Mouse (Mus musculus) forebrain, embryonic 13.5 days (tissue): ENCODE results near the gene Mrps10. TPM values are rescaled to one million over a fixed set of nuclear protein-coding genes. Genes with fewer than 3 reads are reported as not detected.
A peak's percentile ranks its signal among the peaks of the same experiment; 100 is the strongest.
"Not testable (repeated sequence)": the region's sequence is repeated elsewhere in the genome, so short reads cannot be mapped to it uniquely, and the experiment has no call there.

Source experiments
- ATAC-seq: fragments of 200-750 bp; cut with Nextera tagmentation; 2 replicates; pipeline ENCODE4 v1.8.0; 2017
- H3K27ac ChIP-seq: fragments of 300-500 bp; sonication (generic); 2 replicates; pipeline ENCODE4 v1.5.1; 2015; ENCODE audit warnings: inconsistent platforms, mild to moderate bottlenecking, moderate library complexity
- H3K27me3 ChIP-seq: fragments of 300-500 bp; sonication (generic); 2 replicates; pipeline ENCODE4 v1.6.1; 2015; ENCODE audit warnings: mild to moderate bottlenecking, inconsistent platforms
- H3K36me3 ChIP-seq: fragments of 300-500 bp; sonication (generic); 2 replicates; pipeline ENCODE4 v1.6.1; 2015; ENCODE audit warnings: mild to moderate bottlenecking, inconsistent platforms; ENCODE audit not compliant: poor library complexity, severe bottlenecking
- H3K4me1 ChIP-seq: fragments of 300-500 bp; sonication (generic); 2 replicates; pipeline ENCODE4 v1.6.1; 2015; ENCODE audit warnings: inconsistent platforms
- H3K4me2 ChIP-seq: fragments of 300-500 bp; sonication (generic); 2 replicates; pipeline ENCODE4 v1.6.1; 2015; ENCODE audit warnings: inconsistent platforms, mild to moderate bottlenecking, moderate library complexity
- H3K4me3 ChIP-seq: fragments of 300-500 bp; sonication (generic); 2 replicates; pipeline ENCODE4 v1.5.1; 2015; ENCODE audit warnings: mild to moderate bottlenecking, inconsistent platforms
- H3K9ac ChIP-seq: fragments of 300-500 bp; sonication (generic); 2 replicates; pipeline ENCODE4 v1.6.1; 2015; ENCODE audit warnings: mild to moderate bottlenecking, inconsistent platforms
- H3K9me3 ChIP-seq: fragments of 300-500 bp; sonication (generic); replicated peaks from 2 replicates; pipeline ENCODE4 v1.6.1; 2016; ENCODE audit warnings: inconsistent platforms
- WGBS: fragments of 180-500 bp; shearing (Covaris S2); methylation state at CpG from one replicate; pipeline ENCODE4 v1.1.7; 2015; 5-methylcytosine and 5-hydroxymethylcytosine counted together
- polyA plus RNA-seq: library from polyadenylated mRNA; unstranded; fragments of >200 nt; fragmentation: Nextera tagmentation; extraction: Ambion mirVana; gene quantifications from 2 replicates; pipeline ENCODE4 v1.2.1, GENCODE M21; 2015

Mrps10 gene
- polyA plus RNA-seq, result 74.0 and 78.7 TPM in 2 replicates

- H3K9ac ChIP-seq, result peak within 1 kb of the TSS; percentile 74
- H3K9me3 ChIP-seq, result no peaks in the 10 kb centered on the region
- peak within 1 kb of the TSS; percentile 77 for H3K4me3 ChIP-seq
- H3K4me1 ChIP-seq, result peaks cover 7% of the 10 kb centered on the region
- peak within 1 kb of the TSS; percentile 69 for H3K27ac ChIP-seq
- ATAC-seq, result peak; percentile 96
- peaks cover 29% of the 10 kb centered on the region for H3K27me3 ChIP-seq
- 4% methylated on average over 35 of the region's 35 CpGs for WGBS
- H3K36me3 ChIP-seq, result peaks cover 13% of the 10 kb centered on the region
- peak within 1 kb of the TSS; percentile 88 for H3K4me2 ChIP-seq
These were observed at the start of gene Mrps10 for GRCm38 (mm10) chr17:47368401-47369086. Gene Mrps10, plus strand, starts transcription at chr17:47368887.

- peaks cover 58% of the 10 kb centered on the region for H3K36me3 ChIP-seq
- ATAC-seq, result no peak
- WGBS, result 85% methylated on average over 20 of the region's 20 CpGs
These were observed 49.6 kb upstream of the Mrps10 start for GRCm38 (mm10) chr17:47318972-47319625.

GRCm38 (mm10) chr17:47319761-47320160 is 48.9 kb upstream of the Mrps10 start:
- Histone ChIP-seq H3K27ac (no peak overlapping the region), H3K4me1 (no peaks in the 10 kb centered on the region), H3K9ac (no peak overlapping the region), H3K27me3 (no peaks in the 10 kb centered on the region), H3K36me3 (peaks cover 58% of the 10 kb centered on the region), H3K9me3 (no peaks in the 10 kb centered on the region), H3K4me2 (no peak overlapping the region), H3K4me3 (no peak overlapping the region)
- no peak for ATAC-seq
- WGBS, result 94% methylated on average over 12 of the region's 12 CpGs

More at GRCm38 (mm10) chr17:47318972-47319625, 49.6 kb upstream of the Mrps10 start:
- H3K27ac ChIP-seq, result no peak overlapping the region
- H3K4me1 ChIP-seq, result no peaks in the 10 kb centered on the region
- H3K27me3 ChIP-seq, result no peaks in the 10 kb centered on the region
- no peak overlapping the region for H3K4me2 ChIP-seq
- no peaks in the 10 kb centered on the region for H3K9me3 ChIP-seq
- H3K4me3 ChIP-seq, result no peak overlapping the region
- no peak overlapping the region for H3K9ac ChIP-seq

GRCm38 (mm10) chr17:47322128-47322990 is 46.3 kb upstream of the Mrps10 start:
- Histone ChIP-seq H3K9me3 (no peaks in the 10 kb centered on the region), H3K4me2 (no peak overlapping the region), H3K36me3 (peaks cover 56% of the 10 kb centered on the region), H3K27me3 (no peaks in the 10 kb centered on the region), H3K27ac (no peak overlapping the region), H3K4me1 (no peaks in the 10 kb centered on the region), H3K4me3 (no peak overlapping the region), H3K9ac (no peak overlapping the region)
- ATAC-seq, result no peak
- 90% methylated on average over 22 of the region's 22 CpGs for WGBS

- WGBS, result 98% methylated on average over 6 of the region's 6 CpGs
- no peak for ATAC-seq
- no peak overlapping the region for H3K4me3 ChIP-seq
- no peaks in the 10 kb centered on the region for H3K4me1 ChIP-seq
- H3K27me3 ChIP-seq, result no peaks in the 10 kb centered on the region
- H3K9ac ChIP-seq, result no peak overlapping the region
- no peaks in the 10 kb centered on the region for H3K9me3 ChIP-seq
- H3K36me3 ChIP-seq, result peaks cover 57% of the 10 kb centered on the region
- no peak overlapping the region for H3K4me2 ChIP-seq
- no peak overlapping the region for H3K27ac ChIP-seq
These were observed 45.7 kb upstream of the Mrps10 start for GRCm38 (mm10) chr17:47322991-47323295.

- Histone ChIP-seq H3K9me3 (no peaks in the 10 kb centered on the region), H3K9ac (no peak overlapping the region), H3K4me2 (no peak overlapping the region), H3K27ac (no peak overlapping the region), H3K4me1 (peaks cover 12% of the 10 kb centered on the region), H3K27me3 (peaks cover 19% of the 10 kb centered on the region), H3K4me3 (no peak overlapping the region), H3K36me3 (peaks cover 79% of the 10 kb centered on the region)
- no peak for ATAC-seq
- WGBS, result 90% methylated on average over 12 of the region's 12 CpGs
These were observed 41.1 kb upstream of the Mrps10 start for GRCm38 (mm10) chr17:47327559-47327958.

- Histone ChIP-seq H3K27ac (no peak overlapping the region), H3K9ac (no peak overlapping the region), H3K4me3 (no peak overlapping the region), H3K9me3 (no peaks in the 10 kb centered on the region), H3K36me3 (peaks cover 76% of the 10 kb centered on the region), H3K4me1 (peaks cover 14% of the 10 kb centered on the region), H3K27me3 (peaks cover 19% of the 10 kb centered on the region), H3K4me2 (no peak overlapping the region)
- ATAC-seq, result no peak
- 72% methylated on average over 7 of the region's 7 CpGs for WGBS
These were observed 40.7 kb upstream of the Mrps10 start for GRCm38 (mm10) chr17:47327969-47328368.

GRCm38 (mm10) chr17:47328552-47329343 is 39.9 kb upstream of the Mrps10 start:
- WGBS, result 94% methylated on average over 26 of the region's 26 CpGs
- Histone ChIP-seq H3K36me3 (peaks cover 69% of the 10 kb centered on the region), H3K27ac (no peak overlapping the region), H3K4me3 (no peak overlapping the region), H3K9me3 (no peaks in the 10 kb centered on the region), H3K9ac (no peak overlapping the region), H3K4me1 (peaks cover 22% of the 10 kb centered on the region), H3K27me3 (peaks cover 19% of the 10 kb centered on the region), H3K4me2 (no peak overlapping the region)
- ATAC-seq, result no peak

- WGBS, result 92% methylated on average over 9 of the region's 9 CpGs
- Histone ChIP-seq H3K9ac (no peak overlapping the region), H3K4me1 (peaks cover 28% of the 10 kb centered on the region), H3K36me3 (peaks cover 61% of the 10 kb centered on the region), H3K9me3 (no peaks in the 10 kb centered on the region), H3K4me3 (no peak overlapping the region), H3K27me3 (peaks cover 32% of the 10 kb centered on the region), H3K4me2 (no peak overlapping the region), H3K27ac (no peak overlapping the region)
- no peak for ATAC-seq
These were observed 38.1 kb upstream of the Mrps10 start for GRCm38 (mm10) chr17:47330616-47331015.

- no peaks in the 10 kb centered on the region for H3K9me3 ChIP-seq
- no peak overlapping the region for H3K4me3 ChIP-seq
- no peak overlapping the region for H3K4me2 ChIP-seq
- H3K36me3 ChIP-seq, result peaks cover 56% of the 10 kb centered on the region
- 83% methylated on average over 12 of the region's 12 CpGs for WGBS
- no peak overlapping the region for H3K27ac ChIP-seq
- peaks cover 28% of the 10 kb centered on the region for H3K4me1 ChIP-seq
- ATAC-seq, result peak; percentile 44; the same call in 1 of the 2 replicates
- peaks cover 46% of the 10 kb centered on the region for H3K27me3 ChIP-seq
- H3K9ac ChIP-seq, result no peak overlapping the region
These were observed 36.6 kb upstream of the Mrps10 start for GRCm38 (mm10) chr17:47332001-47332611.

GRCm38 (mm10) chr17:47332664-47333063 is 36.0 kb upstream of the Mrps10 start:
- H3K4me3 ChIP-seq, H3K9ac ChIP-seq, H3K9me3 ChIP-seq, H3K4me2 ChIP-seq, H3K27ac ChIP-seq: not testable (repeated sequence)
- Histone ChIP-seq H3K27me3 (peaks cover 46% of the 10 kb centered on the region), H3K36me3 (peaks cover 56% of the 10 kb centered on the region), H3K4me1 (peaks cover 28% of the 10 kb centered on the region)
- WGBS, result 30% methylated on average over 5 of the region's 5 CpGs
- ATAC-seq, result peak; percentile 22; the same call in 1 of the 2 replicates
